Mouse (Mus musculus) testis, postnatal 10 days (tissue): ENCODE data around the gene Trim56.

Experiments used
- DNase-seq: peaks from one replicate; pipeline ENCODE4 v3.0.0; 2021; ENCODE audit warnings: low spot score

The Trim56 gene

DNA sequence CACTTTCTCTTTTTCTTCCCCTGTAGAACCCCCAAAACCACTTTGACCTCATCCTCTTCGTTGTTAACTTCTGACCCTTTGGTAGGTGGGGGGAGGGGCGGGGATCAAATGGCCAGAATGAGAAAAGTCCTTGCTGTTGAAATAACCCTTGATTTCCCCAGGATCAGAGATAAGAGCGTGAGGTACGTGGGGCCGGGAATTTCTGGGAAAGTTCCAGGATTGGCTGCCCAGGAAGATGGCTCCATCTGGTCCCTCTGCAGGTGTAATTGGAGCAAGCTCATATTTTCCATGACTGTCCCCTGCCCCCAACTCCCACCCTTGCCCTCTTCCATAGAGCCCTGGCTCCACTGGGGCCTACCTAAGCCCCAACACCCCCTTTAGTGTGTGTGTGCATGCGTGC is 40.3 kb downstream of the Trim56 start:
- DNase-seq = no peak

DNA sequence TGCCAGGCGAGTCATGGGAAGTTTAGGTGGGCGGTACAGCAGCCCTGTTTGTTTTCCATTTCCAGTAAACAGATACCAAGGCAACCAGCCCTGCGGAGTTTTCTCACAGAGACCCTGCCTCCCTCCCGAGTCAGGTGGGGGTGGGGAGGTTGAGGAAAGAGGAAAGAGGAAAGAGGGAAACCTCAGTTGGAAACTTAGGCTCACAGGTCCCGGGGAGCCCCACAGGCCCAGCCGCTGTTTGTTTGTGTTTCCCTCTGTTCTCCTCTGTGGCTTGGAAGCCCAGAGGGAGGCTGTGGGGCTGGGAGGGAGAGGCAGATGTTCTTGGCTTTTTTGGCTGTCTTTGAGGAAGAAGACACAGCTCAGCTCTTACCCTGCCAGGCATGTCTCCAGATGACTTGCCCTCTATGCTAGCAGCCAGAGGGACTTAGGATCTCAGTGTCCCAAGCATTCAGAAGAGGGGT is 41.8 kb downstream of the Trim56 start:
- DNase-seq = no peak

GRCm38 (mm10) chr5:137073141-137073540 is 42.9 kb downstream of the Trim56 start:
- no peak for DNase-seq

DNA sequence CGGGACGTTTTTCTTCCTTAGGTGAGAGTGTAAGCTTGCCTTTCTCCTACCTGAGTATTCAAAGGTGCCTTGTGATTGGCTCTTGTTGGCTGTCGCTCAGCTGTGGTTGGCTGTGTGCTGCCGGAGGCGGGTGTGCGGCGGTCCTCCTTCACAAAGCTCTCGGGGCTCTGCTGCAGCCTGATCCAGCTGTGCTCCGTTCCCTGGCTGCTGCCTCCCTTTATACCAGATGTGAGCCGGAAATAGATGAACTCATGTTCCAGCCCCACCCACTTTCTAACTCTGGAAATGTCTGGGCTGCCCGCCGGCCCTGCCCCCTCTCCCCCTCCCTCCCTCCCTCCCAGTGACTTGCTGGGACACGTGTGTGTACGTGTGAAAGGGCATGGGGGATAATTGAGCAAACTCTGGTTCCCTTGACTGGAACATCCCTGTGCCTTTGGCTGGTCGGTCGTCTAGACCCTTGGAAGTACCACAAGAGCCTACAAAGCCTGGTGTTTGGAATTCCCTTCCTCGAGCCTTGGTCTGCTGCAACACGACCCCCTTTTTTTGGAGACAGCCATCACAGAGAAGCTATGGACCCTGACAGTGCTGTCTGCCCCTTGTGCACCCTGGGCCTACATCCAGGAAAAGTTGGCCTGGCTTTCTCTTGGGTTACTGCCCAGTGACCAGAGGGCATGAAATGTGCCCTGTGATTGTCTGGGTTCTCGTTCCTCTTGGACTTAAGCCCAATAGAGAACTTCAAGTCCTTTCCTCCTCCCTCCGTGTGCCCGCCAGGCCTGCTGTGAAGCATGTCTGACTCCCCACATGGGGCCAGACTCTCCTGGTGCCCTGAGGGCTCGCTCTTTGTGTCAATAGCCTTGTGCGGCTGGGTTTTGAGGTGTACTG is 43.7 kb downstream of the Trim56 start, which contains the start of gene Serpine1:
Serpine1 (minus strand) TSS at position 190 of the 882 bp plus-strand sequence.
- peak; percentile 72 for DNase-seq

- no peak for DNase-seq
These were observed 45.0 kb downstream of the Trim56 start for GRCm38 (mm10) chr5:137070881-137071605.

DNA sequence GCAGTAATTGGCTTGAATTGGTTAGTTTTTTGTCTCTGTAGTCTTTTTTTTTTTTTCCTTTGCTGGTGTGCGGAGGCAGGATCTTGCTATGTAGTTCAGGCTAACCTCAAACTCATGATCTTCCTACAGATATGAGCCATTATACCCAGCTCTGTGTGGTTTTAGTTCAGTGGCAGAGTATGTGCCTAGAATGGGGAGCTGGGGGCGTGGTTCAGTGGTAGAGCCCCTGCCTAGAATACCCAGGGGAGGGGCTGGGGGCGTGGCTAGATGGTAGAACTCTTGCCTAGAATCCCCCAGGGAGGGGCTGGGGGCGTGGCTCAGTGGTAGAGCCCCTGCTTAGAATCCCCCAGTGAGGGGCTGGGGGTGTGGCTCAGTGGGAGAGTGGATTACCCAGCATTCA is 47.3 kb downstream of the Trim56 start:
- DNase-seq = no peak

- no peak for DNase-seq
These were observed 50.1 kb downstream of the Trim56 start for GRCm38 (mm10) chr5:137065923-137066322.

DNA sequence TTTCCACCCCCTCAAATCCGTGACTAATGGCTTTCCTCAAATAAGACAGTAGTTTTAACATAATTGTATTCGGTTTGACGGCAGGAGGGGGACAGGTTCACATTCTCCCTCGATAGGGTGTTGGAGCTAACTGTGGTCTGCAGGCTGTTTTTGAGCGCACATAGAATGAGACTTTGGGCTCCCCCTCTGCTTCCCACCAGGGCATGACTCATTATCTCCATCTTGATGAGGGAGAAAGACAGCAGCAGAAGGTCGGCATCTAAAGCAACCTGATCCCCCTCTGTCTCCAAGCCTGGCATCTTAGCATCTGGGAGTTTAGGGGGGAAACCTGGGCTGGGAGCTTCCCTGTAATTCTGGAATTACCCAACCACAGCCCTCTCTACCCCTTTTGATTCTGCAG is 50.6 kb downstream of the Trim56 start:
- no peak for DNase-seq

DNA sequence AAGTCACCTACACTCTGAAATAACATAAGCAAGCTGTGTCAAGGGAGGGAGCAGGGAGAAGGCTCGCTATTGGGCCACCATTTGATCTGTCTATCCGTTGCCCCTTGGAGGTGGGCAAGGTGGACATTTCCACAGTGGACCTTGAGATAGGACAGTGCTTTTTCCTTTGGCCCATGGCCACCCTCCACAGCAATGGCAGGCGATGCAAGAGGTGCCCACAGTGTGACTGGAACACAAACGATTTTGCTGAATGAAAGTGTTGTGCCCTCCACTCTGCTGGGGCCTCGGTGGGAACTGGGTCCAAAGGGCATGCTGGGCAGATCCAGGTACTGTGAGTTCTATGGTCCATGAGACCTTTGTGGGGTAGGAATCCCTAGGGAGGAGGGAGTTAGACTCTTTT is 53.4 kb downstream of the Trim56 start:
- DNase-seq = no peak

DNA sequence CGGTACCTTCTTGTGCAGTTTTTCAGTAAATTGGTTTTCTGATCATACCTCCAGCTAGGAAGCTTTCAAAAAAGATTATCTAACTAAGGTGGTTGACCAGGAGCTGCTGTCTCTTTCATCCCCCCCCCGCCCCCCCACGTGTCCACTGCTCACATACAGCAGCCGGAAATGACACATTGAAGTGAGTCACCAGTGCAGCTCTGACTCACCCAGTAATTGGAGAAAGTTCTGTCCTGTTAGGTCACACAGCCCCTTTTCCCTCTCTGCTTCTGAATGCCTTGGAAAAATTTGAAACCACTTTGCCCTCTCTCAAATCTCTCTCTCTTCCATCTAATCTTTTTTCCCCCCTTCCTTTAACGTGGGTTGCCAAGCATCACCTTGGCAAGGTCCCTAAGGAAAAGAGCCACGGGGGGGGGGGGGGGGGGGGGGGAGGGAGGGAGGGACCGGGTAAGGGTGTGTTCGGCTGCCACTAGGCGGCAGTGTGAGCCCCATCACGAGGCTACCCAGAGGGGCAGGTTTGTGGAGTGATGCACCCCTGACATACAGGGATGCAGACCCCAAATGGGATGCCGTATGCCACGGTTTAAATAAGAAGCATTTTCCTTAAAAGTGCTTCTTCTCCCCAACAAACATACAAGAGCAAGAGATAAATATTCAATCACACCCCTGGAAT is 54.1 kb downstream of the Trim56 start:
- DNase-seq = peak; percentile 75
